Mouse (Mus musculus) limb, embryonic 15.5 days (tissue): ENCODE data around the gene Gramd1b. TPM values are rescaled to one million over a fixed set of nuclear protein-coding genes. Genes with fewer than 3 reads are reported as not detected.

Experiments used
- ATAC-seq: fragments of 200-750 bp; cut with Nextera tagmentation; 2 replicates; pipeline ENCODE4 v1.8.0; 2017; ENCODE audit warnings: low read depth, moderate TSS enrichment; ENCODE audit not compliant: insufficient number of reproducible peaks, low FRiP score, low TSS enrichment
- H3K27ac ChIP-seq: fragments of 300-500 bp; sonication (generic); 2 replicates; pipeline ENCODE4 v1.5.1; 2015; ENCODE audit warnings: moderate library complexity, mild to moderate bottlenecking, inconsistent platforms
- H3K27me3 ChIP-seq: fragments of 300-500 bp; sonication (generic); 2 replicates; pipeline ENCODE4 v1.6.1; 2015; ENCODE audit warnings: inconsistent platforms
- H3K36me3 ChIP-seq: fragments of 300-500 bp; sonication (generic); 2 replicates; pipeline ENCODE4 v1.6.1; 2015; ENCODE audit warnings: inconsistent platforms
- H3K4me1 ChIP-seq: fragments of 300-500 bp; sonication (generic); 2 replicates; pipeline ENCODE4 v1.6.1; 2015; ENCODE audit warnings: inconsistent platforms
- H3K4me2 ChIP-seq: fragments of 300-500 bp; sonication (generic); 2 replicates; pipeline ENCODE4 v1.6.1; 2015; ENCODE audit warnings: mild to moderate bottlenecking, inconsistent platforms
- H3K4me3 ChIP-seq: fragments of 300-500 bp; sonication (generic); 2 replicates; pipeline ENCODE4 v1.5.1; 2015; ENCODE audit warnings: mild to moderate bottlenecking, inconsistent platforms
- H3K9ac ChIP-seq: fragments of 300-500 bp; sonication (generic); 2 replicates; pipeline ENCODE4 v1.6.1; 2015; ENCODE audit warnings: inconsistent platforms
- H3K9me3 ChIP-seq: fragments of 300-500 bp; sonication (generic); 2 replicates; pipeline ENCODE4 v1.6.1; 2016; ENCODE audit warnings: inconsistent platforms
- WGBS: fragments of 180-500 bp; shearing (Covaris S2); methylation state at CpG from one replicate; pipeline ENCODE4 v1.1.7; 2015; 5-methylcytosine and 5-hydroxymethylcytosine counted together
- polyA plus RNA-seq: library from polyadenylated mRNA; unstranded; fragments of >200 nt; fragmentation: Nextera tagmentation; extraction: Ambion mirVana; gene quantifications from 2 replicates; pipeline ENCODE4 v1.2.1, GENCODE M21; 2015

Gramd1b gene
- polyA plus RNA-seq, 1 experiment from 2014 or later = 3.2 TPM

DNA sequence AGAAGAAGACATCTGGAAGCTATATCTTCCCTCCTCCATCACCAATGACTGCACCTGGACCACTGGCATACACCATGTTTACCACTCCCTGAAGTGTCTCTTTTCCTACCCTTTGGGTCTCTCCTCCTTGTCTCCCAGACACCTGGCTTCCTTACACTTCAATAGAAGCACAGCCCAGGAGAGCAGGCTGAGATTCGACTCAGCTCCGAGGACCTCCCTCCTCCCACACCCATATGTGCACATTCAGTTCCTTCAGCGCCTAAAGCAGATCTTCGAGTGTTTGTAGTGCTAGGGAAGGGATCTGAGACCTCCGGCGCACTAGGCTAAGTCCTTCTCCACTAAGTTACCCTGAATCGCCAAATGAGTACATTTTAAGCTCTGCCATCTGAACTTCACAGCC is 127.4 kb downstream of the Gramd1b start:
- Histone ChIP-seq H3K4me1 (0 out of 2 replicates have a peak, but pooled peaks cover 2% of the 10 kb centered on the region), H3K36me3 (no peaks in the 10 kb centered on the region), H3K4me3 (no peak overlapping the region), H3K9me3 (no peaks in the 10 kb centered on the region), H3K4me2 (no peak overlapping the region), H3K27ac (no peak overlapping the region), H3K9ac (no peak overlapping the region), H3K27me3 (no peaks in the 10 kb centered on the region)
- no peak for ATAC-seq
- 78% methylated on average over 7 of the region's 7 CpGs for WGBS

DNA sequence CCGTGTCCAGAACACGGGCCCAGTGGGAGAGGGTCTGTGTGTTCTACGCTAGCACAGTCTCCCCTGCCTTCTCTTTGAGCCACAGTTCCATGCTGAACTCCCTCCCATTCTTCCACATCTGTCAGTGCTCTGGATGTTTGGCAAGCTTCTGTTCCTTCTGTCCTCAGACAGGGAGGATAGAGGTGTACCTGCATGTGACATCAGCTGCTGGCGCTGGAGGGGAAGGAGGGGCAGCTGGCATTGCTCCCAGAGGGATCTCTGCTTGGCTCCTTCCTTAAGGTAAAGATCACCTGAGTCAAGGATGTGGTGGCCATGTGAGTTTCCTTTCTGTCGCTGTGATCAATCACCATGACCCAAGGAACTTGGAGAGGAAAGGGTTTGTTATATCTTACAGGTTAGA is 129.4 kb downstream of the Gramd1b start:
- no peaks in the 10 kb centered on the region for H3K4me1 ChIP-seq
- H3K9me3 ChIP-seq = no peaks in the 10 kb centered on the region
- no peaks in the 10 kb centered on the region for H3K36me3 ChIP-seq
- no peak overlapping the region for H3K4me2 ChIP-seq
- WGBS = 82% methylated on average over 5 of the region's 5 CpGs
- ATAC-seq = no peak
- H3K9ac ChIP-seq = no peak overlapping the region
- H3K27ac ChIP-seq = no peak overlapping the region
- no peak overlapping the region for H3K4me3 ChIP-seq
- H3K27me3 ChIP-seq = no peaks in the 10 kb centered on the region

DNA sequence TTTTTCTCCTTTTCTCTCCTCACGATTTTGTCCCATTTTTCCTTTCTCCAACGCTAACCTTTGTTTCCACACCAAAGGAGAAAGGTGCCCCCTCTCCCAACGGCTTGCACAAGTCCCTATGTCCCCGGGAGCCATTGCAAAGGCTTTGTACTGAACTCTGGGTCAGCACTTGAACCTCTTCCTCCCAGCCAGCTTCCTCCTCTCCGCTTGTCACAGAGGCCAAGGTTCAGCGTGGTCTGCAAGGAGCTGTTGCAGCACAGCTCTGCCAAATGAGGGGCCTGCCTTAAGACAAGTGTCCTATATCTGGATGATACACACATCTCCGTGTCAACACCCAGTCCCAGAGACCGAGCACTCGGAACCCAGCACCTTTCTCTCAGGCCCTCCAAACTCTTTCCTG is 130.3 kb downstream of the Gramd1b start:
- H3K4me2 ChIP-seq = no peak overlapping the region
- no peak for ATAC-seq
- WGBS = 79% methylated on average over 9 of the region's 9 CpGs

DNA sequence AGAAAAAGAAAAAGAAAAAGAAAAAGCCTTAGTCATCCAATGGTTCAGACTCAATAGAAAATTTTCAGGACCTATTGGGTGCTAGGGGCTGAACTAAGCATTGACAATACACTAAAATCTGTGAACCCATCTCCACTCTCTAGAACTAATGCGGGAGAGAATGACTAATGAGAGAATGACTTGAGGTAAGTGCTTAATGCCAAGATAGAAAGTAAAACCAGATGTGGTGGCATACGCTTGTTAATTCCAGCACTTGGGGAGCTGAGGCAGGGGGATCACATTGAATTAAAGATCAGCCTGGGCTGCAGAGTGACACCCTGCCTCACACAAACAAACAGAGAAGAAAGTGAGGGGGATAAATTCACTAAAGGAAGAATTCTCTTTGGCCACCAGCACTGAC is 131.0 kb downstream of the Gramd1b start:
- ATAC-seq = no peak
- Histone ChIP-seq H3K9me3 (no peaks in the 10 kb centered on the region), H3K9ac (no peak overlapping the region), H3K4me3 (no peak overlapping the region), H3K27ac (no peak overlapping the region), H3K27me3 (no peaks in the 10 kb centered on the region), H3K4me1 (no peaks in the 10 kb centered on the region), H3K36me3 (no peaks in the 10 kb centered on the region), H3K4me2 (no peak overlapping the region)
- 58% methylated on average over 2 of the region's 2 CpGs for WGBS

More for the DNA sequence above, 130.3 kb downstream of the Gramd1b start:
- Histone ChIP-seq H3K27ac (no peak overlapping the region), H3K9ac (no peak overlapping the region), H3K27me3 (no peaks in the 10 kb centered on the region), H3K4me3 (no peak overlapping the region), H3K4me1 (no peaks in the 10 kb centered on the region), H3K36me3 (no peaks in the 10 kb centered on the region), H3K9me3 (no peaks in the 10 kb centered on the region)

DNA sequence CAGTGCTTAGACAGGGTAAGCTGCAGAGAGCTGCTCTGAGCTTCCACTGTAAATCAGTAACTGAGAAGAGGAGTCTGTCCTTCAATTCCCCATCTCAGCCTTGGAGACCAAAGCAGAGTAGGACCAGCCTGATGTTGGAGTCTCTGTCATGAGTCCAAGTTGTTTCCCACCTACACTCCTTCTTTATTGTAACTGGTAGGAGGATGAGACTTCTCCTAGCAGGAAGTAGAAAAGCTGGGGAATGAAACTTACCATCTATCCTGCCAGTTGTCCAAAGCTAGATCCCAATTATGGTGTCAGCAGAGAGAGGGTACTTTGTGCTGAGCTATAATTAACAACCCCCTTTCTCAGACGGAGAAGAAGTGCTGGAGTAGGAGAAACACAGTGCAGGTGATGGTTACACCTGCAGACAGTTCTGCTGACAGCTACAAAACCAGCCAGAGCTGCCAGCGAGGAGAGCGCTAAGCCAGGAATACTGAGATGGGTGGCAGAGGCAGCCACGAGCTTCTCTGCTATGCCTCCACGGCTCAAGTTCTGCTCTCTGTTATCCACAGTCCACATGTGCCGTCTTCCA is 131.7 kb downstream of the Gramd1b start:
- no peaks in the 10 kb centered on the region for H3K27me3 ChIP-seq
- H3K36me3 ChIP-seq = no peaks in the 10 kb centered on the region
- WGBS = 77% methylated on average over 6 of the region's 6 CpGs
- ATAC-seq = no peak
- no peak overlapping the region for H3K27ac ChIP-seq
- no peak overlapping the region for H3K9ac ChIP-seq
- H3K4me3 ChIP-seq = no peak overlapping the region
- H3K4me2 ChIP-seq = no peak overlapping the region
- H3K4me1 ChIP-seq = no peaks in the 10 kb centered on the region
- H3K9me3 ChIP-seq = no peaks in the 10 kb centered on the region

DNA sequence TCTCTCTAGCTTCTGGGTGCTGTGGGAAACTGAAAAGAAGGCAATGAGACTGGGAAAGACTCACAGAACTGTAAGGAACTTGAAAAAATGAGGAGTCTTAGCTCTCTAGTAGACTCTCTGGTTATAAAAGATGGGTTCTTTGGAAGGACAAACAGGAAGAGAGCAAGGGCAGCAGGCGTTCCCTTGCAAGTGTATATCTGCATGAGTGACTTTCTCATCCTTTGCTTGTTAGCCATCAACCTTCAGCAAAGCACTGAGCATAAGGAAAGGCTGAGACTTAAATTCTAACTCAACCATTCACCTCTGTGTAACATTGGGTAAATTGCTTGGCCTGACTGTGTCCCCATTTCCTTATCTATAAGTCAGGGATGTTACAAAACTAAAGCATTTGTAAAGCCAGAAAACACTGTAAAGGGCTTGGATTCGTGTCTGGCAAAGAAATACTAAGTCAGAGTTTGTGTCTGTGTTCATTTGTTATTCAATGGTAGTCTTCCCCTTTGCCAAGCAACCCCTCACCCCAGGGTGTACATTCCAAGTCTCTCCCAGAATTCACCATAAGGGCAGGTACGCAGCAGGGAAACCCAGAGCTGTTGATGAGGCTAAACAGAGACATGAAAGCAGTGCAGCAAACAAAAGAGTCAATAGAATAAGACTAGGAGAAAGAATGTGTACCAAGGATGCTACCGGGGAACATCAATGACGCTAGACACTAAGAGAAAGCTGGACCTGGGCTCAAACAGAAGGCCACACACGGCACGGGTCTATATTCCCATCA is 133.5 kb downstream of the Gramd1b start:
- WGBS = 79% methylated on average over 7 of the region's 7 CpGs
- Histone ChIP-seq H3K4me3 (no peak overlapping the region), H3K27ac (no peak overlapping the region), H3K36me3 (no peaks in the 10 kb centered on the region), H3K27me3 (no peaks in the 10 kb centered on the region), H3K4me2 (no peak overlapping the region), H3K9me3 (no peaks in the 10 kb centered on the region), H3K4me1 (peaks cover under 1% of the 10 kb centered on the region; the same call in 1 of the 2 replicates), H3K9ac (no peak overlapping the region)
- no peak for ATAC-seq

DNA sequence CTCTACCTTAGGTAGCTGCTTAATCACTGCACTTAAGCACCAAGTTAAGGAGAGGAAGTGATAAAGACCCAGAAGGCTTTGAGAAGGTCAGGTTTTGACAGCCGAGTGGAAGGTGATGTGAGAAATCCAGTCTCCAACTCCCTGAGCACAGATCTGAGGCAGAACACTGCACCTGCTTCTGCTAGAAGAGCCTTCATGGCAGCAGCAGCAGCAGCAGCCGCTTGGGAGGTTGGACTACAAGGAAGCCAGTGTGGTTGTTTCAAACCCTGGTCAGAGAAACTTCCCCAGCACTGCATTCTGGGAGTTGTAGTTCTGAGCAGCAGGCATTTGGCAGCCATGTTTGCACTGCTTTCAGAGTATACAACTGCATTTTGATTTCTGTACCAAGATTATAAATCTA is 134.1 kb downstream of the Gramd1b start:
- H3K4me1 ChIP-seq = peaks cover 7% of the 10 kb centered on the region
- H3K27ac ChIP-seq = no peak overlapping the region
- no peaks in the 10 kb centered on the region for H3K36me3 ChIP-seq
- H3K9ac ChIP-seq = no peak overlapping the region
- no peaks in the 10 kb centered on the region for H3K27me3 ChIP-seq
- H3K9me3 ChIP-seq = no peaks in the 10 kb centered on the region
- 18% methylated on average over 2 of the region's 2 CpGs for WGBS
- peak overlapping the region; percentile 29 for H3K4me3 ChIP-seq
- peak overlapping the region; percentile 37 for H3K4me2 ChIP-seq
- ATAC-seq = no peak

DNA sequence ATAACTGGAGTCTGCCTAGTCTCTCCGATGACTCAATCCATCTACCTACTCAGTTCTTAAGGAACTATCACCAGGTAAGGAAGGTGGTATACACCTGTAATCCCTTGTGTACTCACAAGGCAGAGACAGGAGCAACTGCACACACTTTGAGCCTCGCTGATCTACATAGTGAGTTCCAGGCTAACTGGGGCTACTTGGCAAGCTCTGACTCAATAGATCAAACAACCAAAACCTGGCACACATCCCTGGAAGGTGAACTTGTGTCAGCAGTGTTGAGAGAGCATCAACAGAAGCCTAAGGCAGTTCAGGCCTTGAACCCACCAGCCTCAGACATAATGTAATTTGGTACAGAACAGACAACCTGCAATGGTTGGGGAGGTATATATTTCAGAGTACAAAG is 135.0 kb downstream of the Gramd1b start:
- Histone ChIP-seq H3K27ac (no peak overlapping the region), H3K9ac (no peak overlapping the region), H3K4me3 (no peak overlapping the region), H3K4me2 (no peak overlapping the region), H3K9me3 (no peaks in the 10 kb centered on the region), H3K36me3 (no peaks in the 10 kb centered on the region), H3K4me1 (peaks cover 15% of the 10 kb centered on the region), H3K27me3 (no peaks in the 10 kb centered on the region)
- WGBS = 87% methylated on average over 2 of the region's 2 CpGs
- ATAC-seq = no peak

DNA sequence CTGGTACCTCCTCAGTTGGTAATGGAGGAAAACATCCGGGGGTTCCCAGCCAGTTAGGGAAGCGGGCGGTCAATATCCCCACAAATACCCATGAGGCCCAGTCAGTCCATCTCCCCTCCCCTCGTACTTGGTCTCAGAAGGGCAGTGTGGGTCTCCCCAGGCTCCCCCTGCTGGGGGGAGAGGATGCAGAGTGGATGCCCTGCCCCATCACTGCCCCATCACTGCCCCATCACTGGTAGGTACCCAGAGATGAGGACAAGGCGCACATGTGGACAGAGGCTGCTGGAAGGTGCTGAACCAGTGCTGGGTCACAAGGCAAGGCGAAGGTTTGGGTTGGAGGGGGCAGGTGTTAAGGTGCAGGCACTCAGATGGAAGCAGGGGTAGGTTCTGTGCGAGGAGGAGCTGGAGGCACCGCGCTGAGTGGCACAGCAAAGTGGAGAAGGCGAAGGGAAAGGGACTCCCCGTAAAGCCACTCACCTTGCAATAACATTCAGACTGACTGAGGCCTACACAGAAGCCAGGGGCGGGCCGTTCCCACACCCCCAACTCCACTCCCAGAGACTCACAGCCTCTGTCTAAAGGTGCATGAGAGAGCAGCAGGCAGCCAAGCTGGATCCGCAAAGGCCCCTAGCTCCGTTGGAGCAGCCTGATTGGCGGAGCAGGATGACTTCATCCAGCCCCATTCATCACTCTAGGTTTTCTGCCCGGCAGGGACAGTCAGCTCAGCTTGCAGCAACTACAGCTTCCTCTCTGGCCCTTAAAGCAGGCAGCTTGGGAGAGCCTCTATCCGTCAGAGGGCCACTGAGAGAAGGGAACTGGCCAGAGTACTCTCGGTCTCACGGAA is 139.1 kb downstream of the Gramd1b start:
- no peaks in the 10 kb centered on the region for H3K27me3 ChIP-seq
- H3K9me3 ChIP-seq = no peaks in the 10 kb centered on the region
- peaks cover 18% of the 10 kb centered on the region for H3K4me1 ChIP-seq
- no peak overlapping the region for H3K9ac ChIP-seq
- peak overlapping the region; percentile 38 for H3K4me2 ChIP-seq
- peak overlapping the region; percentile 73 for H3K27ac ChIP-seq
- WGBS = 24% methylated on average over 20 of the region's 20 CpGs
- peak overlapping the region; percentile 16 for H3K4me3 ChIP-seq
- ATAC-seq = peak; percentile 77
- H3K36me3 ChIP-seq = no peaks in the 10 kb centered on the region

DNA sequence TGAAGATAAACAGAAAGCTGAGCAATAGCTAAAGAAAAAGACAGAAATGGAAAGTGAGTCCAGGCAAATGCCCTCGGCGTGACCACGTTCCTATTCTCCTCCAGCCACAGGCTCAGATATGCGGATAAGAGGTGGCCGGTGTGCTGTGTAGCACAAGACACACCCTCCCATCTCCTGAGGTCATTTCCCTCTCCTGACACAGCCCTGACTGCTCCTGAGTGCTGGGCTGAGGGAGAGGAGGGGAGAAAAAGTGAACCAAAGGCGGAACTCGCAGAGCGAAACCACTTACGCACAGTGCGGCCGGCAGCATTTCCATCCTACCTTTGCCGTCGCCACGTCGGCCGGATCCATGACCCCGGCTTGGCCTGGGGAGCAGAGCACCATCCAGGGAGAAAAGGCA is 139.8 kb downstream of the Gramd1b start:
- Histone ChIP-seq H3K4me2 (0 out of 2 replicates have a peak overlapping the region, but pooled peaks have one; percentile 38), H3K4me1 (peaks cover 18% of the 10 kb centered on the region), H3K36me3 (no peaks in the 10 kb centered on the region), H3K27me3 (no peaks in the 10 kb centered on the region), H3K4me3 (no peak overlapping the region), H3K27ac (no peak overlapping the region), H3K9ac (0 out of 2 replicates have a peak overlapping the region, but pooled peaks have one; percentile 15), H3K9me3 (no peaks in the 10 kb centered on the region)
- whole genome bisulfite sequencing = 81% methylated on average over 17 of the region's 17 CpGs
- ATAC-seq = no peak

DNA sequence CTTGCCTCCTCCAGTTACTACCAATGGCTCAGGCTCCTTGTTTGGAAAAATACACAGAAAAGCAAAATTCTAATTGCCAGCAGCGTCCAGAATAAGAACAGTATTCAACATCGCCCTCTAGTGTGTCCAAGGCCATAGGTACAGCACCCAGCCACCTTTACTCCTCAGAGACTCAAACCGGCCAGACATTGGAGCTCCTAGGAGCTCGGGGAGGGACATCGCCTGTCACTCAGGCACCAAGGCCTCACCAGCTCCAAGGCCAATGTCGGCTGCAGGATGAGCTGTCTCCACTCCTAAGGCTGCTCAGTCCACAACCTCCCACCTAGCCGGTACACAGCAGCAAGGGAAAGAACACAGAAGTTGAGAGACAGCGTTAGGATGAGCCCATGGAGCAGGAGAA is 140.3 kb downstream of the Gramd1b start:
- H3K9ac ChIP-seq = no peak overlapping the region
- H3K27me3 ChIP-seq = no peaks in the 10 kb centered on the region
- no peaks in the 10 kb centered on the region for H3K9me3 ChIP-seq
- no peak for ATAC-seq
- 38% methylated on average over 8 of the region's 8 CpGs for WGBS
- no peak overlapping the region for H3K4me3 ChIP-seq
- no peak overlapping the region for H3K27ac ChIP-seq
- no peaks in the 10 kb centered on the region for H3K36me3 ChIP-seq
- H3K4me2 ChIP-seq = no peak overlapping the region
- peaks cover 18% of the 10 kb centered on the region for H3K4me1 ChIP-seq

DNA sequence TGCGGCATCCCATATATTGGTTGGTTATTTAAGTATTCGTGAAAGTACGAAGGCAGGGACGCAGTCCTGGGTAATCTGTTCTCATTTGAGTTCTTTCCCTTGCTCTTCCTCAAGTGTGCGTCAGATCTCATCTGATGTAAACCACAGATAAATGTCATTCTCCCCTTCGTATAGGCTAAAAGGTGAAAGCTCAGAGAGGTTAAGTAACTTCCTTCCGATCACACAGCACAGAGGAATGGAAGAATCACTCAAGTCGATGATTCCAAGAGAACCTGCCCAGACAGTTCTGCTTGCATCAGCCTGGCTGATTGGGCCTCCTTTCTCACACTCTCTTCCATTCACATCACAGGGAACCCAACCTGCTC is 140.8 kb downstream of the Gramd1b start:
- H3K4me2 ChIP-seq = no peak overlapping the region
- WGBS = 93% methylated on average over 8 of the region's 8 CpGs

More for the DNA sequence above, 140.8 kb downstream of the Gramd1b start:
- Histone ChIP-seq H3K9me3 (no peaks in the 10 kb centered on the region), H3K9ac (no peak overlapping the region), H3K27ac (no peak overlapping the region), H3K36me3 (no peaks in the 10 kb centered on the region), H3K4me1 (peaks cover 18% of the 10 kb centered on the region), H3K27me3 (no peaks in the 10 kb centered on the region), H3K4me3 (no peak overlapping the region)
- ATAC-seq = no peak
